Mouse (Mus musculus): ENCODE data around the gene Kctd13. TPM values are rescaled to one million over a fixed set of nuclear protein-coding genes. Genes with fewer than 3 reads are reported as not detected.
A peak's percentile ranks its signal among the peaks of the same experiment; 100 is the strongest.

The Kctd13 gene
- polyA plus RNA-seq, 1 experiment from 2014 or later: 15.5 TPM

GRCm38 (mm10) chr7:126948626-126949025 is 19.9 kb downstream of the Kctd13 start:
- 87% methylated on average over 10 of the region's 10 CpGs for WGBS

GRCm38 (mm10) chr7:126949403-126949792 is 20.7 kb downstream of the Kctd13 start, which contains the start of gene Asphd1:
Gene Asphd1, minus strand, starts transcription at chr7:126949582.
- H3K4me2 ChIP-seq: peak within 1 kb of the TSS; percentile 100
- peak within 1 kb of the TSS; percentile 43 for H3K9ac ChIP-seq
- H3K4me3 ChIP-seq (replicated peaks): peak within 1 kb of the TSS; percentile 54
- peaks cover 22% of the 10 kb centered on the region for H3K4me1 ChIP-seq
- peak; percentile 38 for ATAC-seq (replicated peaks; ENCODE audit: low FRiP score)
- H3K9me3 ChIP-seq (replicated peaks): no peaks in the 10 kb centered on the region
- under 1% methylated on average over 21 of the region's 21 CpGs for WGBS
- peaks cover 39% of the 10 kb centered on the region for H3K27me3 ChIP-seq
- peaks cover 17% of the 10 kb centered on the region for H3K36me3 ChIP-seq
- no peak within 1 kb of the TSS for H3K27ac ChIP-seq

More at GRCm38 (mm10) chr7:126948626-126949025, 19.9 kb downstream of the Kctd13 start:
- Histone ChIP-seq H3K9ac (no peak overlapping the region), H3K27ac (no peak overlapping the region), H3K9me3 (replicated peaks) (no peaks in the 10 kb centered on the region), H3K4me1 (peaks cover 22% of the 10 kb centered on the region), H3K4me3 (replicated peaks) (no peak overlapping the region), H3K27me3 (peaks cover 36% of the 10 kb centered on the region), H3K36me3 (peaks cover 25% of the 10 kb centered on the region), H3K4me2 (no peak overlapping the region; the same call in 1 of the 2 replicates)
- no peak for ATAC-seq (replicated peaks; ENCODE audit: low FRiP score)

DNA sequence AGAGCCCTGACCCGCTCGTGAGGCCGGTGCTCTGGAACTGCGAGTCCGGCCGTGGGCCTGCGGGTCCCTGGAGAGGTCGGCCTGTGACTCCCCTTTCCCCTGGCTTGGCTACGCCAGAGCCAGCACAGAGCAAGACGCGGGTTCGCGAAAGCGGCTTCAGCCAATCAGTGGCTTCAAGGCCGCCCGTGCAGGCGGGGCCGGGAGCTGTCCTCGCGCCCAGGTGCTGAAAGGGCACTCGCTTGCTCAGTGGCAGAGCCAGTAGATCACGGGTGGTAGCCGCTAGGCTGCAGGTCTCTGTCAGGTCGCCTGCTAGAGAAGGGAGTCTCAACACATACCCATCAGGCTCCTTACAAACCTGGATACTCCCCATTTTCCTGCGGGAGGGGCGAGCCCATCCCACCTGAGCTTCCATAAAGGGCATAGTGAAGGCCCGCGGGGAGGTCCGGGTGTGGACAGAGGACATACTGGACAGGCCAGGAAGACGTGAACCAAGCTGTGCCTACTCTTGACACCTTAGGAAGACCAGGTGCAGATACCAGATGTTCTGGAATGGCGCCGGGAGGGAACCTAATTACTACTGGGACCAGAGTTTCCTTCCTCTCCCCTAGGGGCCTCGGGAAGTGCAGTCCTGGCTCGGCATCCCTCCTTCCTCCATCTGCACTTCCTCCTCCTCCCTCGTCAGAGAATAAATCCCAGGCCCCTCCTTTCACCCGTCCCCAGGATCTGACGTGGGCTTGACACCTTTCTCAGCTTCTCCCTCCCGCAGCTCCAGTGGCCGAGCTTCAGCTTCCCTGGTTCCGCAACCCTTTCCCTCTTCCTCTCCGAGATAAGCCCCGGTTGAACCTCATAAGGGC is 21.3 kb downstream of the Kctd13 start, which contains the start of gene Sez6l2:
Sez6l2 (plus strand) TSS at position 771 of the 854 bp plus-strand sequence.
- Histone ChIP-seq H3K4me1 (peaks cover 22% of the 10 kb centered on the region), H3K4me3 (replicated peaks) (peak within 1 kb of the TSS; percentile 54), H3K27ac (no peak within 1 kb of the TSS), H3K9me3 (replicated peaks) (no peaks in the 10 kb centered on the region), H3K27me3 (peaks cover 39% of the 10 kb centered on the region), H3K9ac (peak within 1 kb of the TSS; percentile 43), H3K4me2 (peak within 1 kb of the TSS; percentile 100), H3K36me3 (peaks cover 11% of the 10 kb centered on the region)
- under 1% methylated on average over 42 of the region's 42 CpGs for WGBS
- ATAC-seq (replicated peaks; ENCODE audit: low FRiP score): peak; percentile 89

DNA sequence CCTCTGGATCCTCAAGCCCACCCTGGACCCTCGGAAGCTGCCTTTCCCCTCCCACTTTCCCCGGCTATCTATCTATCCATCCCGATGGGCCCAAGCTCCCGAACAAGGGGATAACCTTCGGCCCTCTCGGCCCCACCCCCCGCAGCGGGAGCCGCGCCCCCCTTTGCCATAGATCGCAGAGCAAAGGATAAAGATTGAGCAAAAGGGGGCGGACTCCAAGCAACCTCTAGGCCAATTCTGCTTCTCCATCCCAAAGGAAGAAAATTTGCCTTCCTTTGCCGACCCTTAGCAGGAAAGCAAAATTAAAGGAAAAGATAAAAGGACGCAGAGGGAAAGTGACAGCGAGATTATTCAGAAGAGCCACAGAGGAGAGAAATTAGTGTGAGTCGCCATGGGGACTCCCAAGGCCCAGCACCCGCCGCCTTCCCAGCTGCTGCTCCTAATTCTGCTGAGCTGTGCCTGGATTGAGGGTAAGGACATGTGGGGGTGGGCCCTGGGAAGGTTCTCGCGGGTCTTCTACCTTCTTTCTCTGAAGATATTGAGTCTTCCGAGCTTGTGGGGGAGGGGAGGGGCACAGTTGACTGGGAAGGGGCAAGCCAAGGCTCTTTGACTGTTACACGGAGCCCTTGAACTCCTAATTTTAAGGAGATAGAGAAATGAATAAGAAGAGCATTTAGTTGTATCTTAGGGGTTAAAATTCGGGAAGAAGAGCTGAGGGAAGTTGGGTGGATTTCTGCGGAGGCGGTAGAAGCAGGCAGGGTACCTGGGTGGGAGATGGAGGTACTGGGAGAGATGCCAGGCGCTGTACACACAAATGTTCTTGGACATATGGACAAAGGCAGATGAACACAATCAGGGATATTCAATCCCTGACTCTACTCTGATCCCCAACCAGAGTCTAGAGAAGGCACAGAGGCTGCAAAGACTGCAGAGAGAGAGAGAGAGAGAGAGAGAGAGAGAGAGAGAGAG is 22.3 kb downstream of the Kctd13 start:
- Histone ChIP-seq H3K4me1 (peaks cover 22% of the 10 kb centered on the region), H3K9ac (no peak overlapping the region), H3K9me3 (replicated peaks) (no peaks in the 10 kb centered on the region), H3K27ac (no peak overlapping the region), H3K4me3 (replicated peaks) (peak overlapping the region; percentile 54), H3K36me3 (peaks cover 7% of the 10 kb centered on the region), H3K4me2 (peak overlapping the region; percentile 100), H3K27me3 (peaks cover 39% of the 10 kb centered on the region)
- no peak for ATAC-seq (replicated peaks; ENCODE audit: low FRiP score)
- 6% methylated on average over 26 of the region's 26 CpGs for WGBS

GRCm38 (mm10) chr7:126951741-126952140 is 23.1 kb downstream of the Kctd13 start:
- WGBS: 25% methylated on average over 4 of the region's 4 CpGs
- Histone ChIP-seq H3K9me3 (replicated peaks) (no peaks in the 10 kb centered on the region), H3K27me3 (peaks cover 39% of the 10 kb centered on the region), H3K4me3 (replicated peaks) (no peak overlapping the region), H3K36me3 (peaks cover 7% of the 10 kb centered on the region; the same call in 1 of the 2 replicates), H3K27ac (no peak overlapping the region), H3K4me2 (no peak overlapping the region), H3K4me1 (peaks cover 22% of the 10 kb centered on the region), H3K9ac (no peak overlapping the region)
- ATAC-seq (replicated peaks; ENCODE audit: low FRiP score): no peak

- Histone ChIP-seq H3K27ac (no peak overlapping the region), H3K36me3 (no peaks in the 10 kb centered on the region), H3K4me3 (replicated peaks) (no peak overlapping the region), H3K4me1 (peaks cover 22% of the 10 kb centered on the region), H3K9me3 (replicated peaks) (no peaks in the 10 kb centered on the region), H3K27me3 (peaks cover 39% of the 10 kb centered on the region), H3K4me2 (0 out of 2 replicates have a peak overlapping the region, but pooled peaks have one; percentile 1), H3K9ac (no peak overlapping the region)
- no peak for ATAC-seq (replicated peaks; ENCODE audit: low FRiP score)
- 0% methylated on average over 8 of the region's 8 CpGs for WGBS
Observed at GRCm38 (mm10) chr7:126952646-126953045, 24.0 kb downstream of the Kctd13 start.

- Histone ChIP-seq H3K27ac (no peak overlapping the region), H3K9ac (no peak overlapping the region), H3K36me3 (no peaks in the 10 kb centered on the region), H3K27me3 (peaks cover 36% of the 10 kb centered on the region), H3K9me3 (replicated peaks) (no peaks in the 10 kb centered on the region), H3K4me3 (replicated peaks) (no peak overlapping the region), H3K4me2 (no peak overlapping the region), H3K4me1 (peaks cover 13% of the 10 kb centered on the region)
- ATAC-seq (replicated peaks; ENCODE audit: low FRiP score): no peak
- WGBS: 63% methylated on average over 3 of the region's 3 CpGs
Observed at GRCm38 (mm10) chr7:126955125-126955524, 26.4 kb downstream of the Kctd13 start.

- no peak for ATAC-seq (replicated peaks; ENCODE audit: low FRiP score)
- no peaks in the 10 kb centered on the region for H3K9me3 ChIP-seq (replicated peaks)
- WGBS: 49% methylated on average over 9 of the region's 9 CpGs
- peaks cover 5% of the 10 kb centered on the region; the same call in 1 of the 2 replicates for H3K4me1 ChIP-seq
- no peak overlapping the region for H3K4me3 ChIP-seq (replicated peaks)
- H3K36me3 ChIP-seq: no peaks in the 10 kb centered on the region
- H3K4me2 ChIP-seq: no peak overlapping the region
- peaks cover 28% of the 10 kb centered on the region for H3K27me3 ChIP-seq
- H3K27ac ChIP-seq: no peak overlapping the region
- no peak overlapping the region for H3K9ac ChIP-seq
Observed at GRCm38 (mm10) chr7:126959780-126960179, 31.1 kb downstream of the Kctd13 start.

DNA sequence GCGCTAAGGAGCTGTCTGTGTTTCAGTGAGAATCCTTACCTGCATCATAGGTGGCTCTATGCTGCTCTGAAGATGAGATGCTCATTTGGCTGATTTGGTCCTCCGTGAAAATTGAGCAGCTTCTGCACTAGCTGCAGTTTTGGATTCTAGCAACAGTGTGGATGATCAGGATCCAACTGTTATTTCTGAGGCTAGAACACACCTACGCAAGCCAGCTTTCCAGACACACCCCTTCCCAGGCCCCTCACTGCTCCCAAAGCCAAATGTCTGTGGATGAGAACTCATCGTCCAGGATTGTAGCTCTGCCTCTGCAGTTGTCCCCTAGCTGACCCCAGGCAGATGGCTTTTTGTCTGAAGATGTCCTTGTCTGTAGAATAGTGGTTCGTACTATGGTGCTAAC is 32.4 kb downstream of the Kctd13 start:
- 87% methylated on average over 5 of the region's 5 CpGs for WGBS
- Histone ChIP-seq H3K4me1 (peaks cover 5% of the 10 kb centered on the region; the same call in 1 of the 2 replicates), H3K9me3 (replicated peaks) (no peaks in the 10 kb centered on the region), H3K4me2 (no peak overlapping the region), H3K27me3 (peaks cover 28% of the 10 kb centered on the region), H3K9ac (no peak overlapping the region), H3K27ac (no peak overlapping the region), H3K4me3 (replicated peaks) (no peak overlapping the region), H3K36me3 (no peaks in the 10 kb centered on the region)
- ATAC-seq (replicated peaks; ENCODE audit: low FRiP score): no peak

- WGBS: 85% methylated on average over 4 of the region's 4 CpGs
- peaks cover 28% of the 10 kb centered on the region for H3K27me3 ChIP-seq
- peaks cover 5% of the 10 kb centered on the region; the same call in 1 of the 2 replicates for H3K4me1 ChIP-seq
- no peak overlapping the region for H3K4me3 ChIP-seq (replicated peaks)
- H3K36me3 ChIP-seq: no peaks in the 10 kb centered on the region
- H3K9me3 ChIP-seq (replicated peaks): no peaks in the 10 kb centered on the region
- no peak for ATAC-seq (replicated peaks; ENCODE audit: low FRiP score)
- H3K4me2 ChIP-seq: no peak overlapping the region
- no peak overlapping the region for H3K27ac ChIP-seq
- no peak overlapping the region for H3K9ac ChIP-seq
Observed at GRCm38 (mm10) chr7:126961965-126962364, 33.3 kb downstream of the Kctd13 start.

DNA sequence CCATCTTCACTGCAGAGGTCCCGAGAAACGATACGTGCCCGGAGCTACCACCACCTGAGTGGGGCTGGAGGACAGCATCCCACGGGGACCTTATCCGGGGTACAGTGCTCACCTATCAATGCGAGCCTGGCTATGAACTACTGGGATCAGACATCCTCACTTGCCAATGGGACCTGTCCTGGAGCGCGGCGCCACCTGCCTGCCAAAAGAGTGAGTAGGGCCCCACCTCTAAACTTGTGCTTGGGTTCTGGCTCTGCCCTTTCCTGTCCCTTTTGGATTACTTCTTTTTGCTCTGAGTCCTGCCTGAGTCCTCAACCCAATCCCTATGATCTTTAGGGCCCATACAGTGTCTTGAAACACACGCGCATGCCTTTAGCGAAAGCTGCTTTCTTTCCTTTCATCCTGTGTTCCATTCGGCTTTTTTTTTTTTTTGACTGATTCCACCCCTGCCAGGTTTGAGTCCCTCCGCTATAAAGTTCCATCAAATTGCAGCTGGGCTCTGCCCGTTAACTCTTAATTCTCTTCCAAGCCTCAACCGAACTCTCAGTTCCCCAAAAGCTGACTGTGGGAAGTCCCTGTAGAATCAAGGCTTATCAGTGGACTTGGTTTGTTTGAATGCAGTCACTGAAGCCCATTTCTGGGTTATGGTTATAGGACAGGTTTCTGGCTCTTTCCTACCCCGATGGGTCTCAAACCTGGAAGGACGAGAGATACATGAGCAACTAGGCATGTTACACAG is 35.0 kb downstream of the Kctd13 start:
- Histone ChIP-seq H3K4me2 (peak overlapping the region; percentile 27), H3K27me3 (peaks cover 28% of the 10 kb centered on the region), H3K9ac (no peak overlapping the region), H3K4me3 (replicated peaks) (no peak overlapping the region), H3K27ac (no peak overlapping the region), H3K36me3 (no peaks in the 10 kb centered on the region), H3K9me3 (replicated peaks) (no peaks in the 10 kb centered on the region), H3K4me1 (peaks cover 5% of the 10 kb centered on the region; the same call in 1 of the 2 replicates)
- WGBS: 25% methylated on average over 19 of the region's 19 CpGs
- peak; percentile 66 for ATAC-seq (replicated peaks; ENCODE audit: low FRiP score)

Data from kidney, embryonic 15.5 days (tissue).